Mouse (Mus musculus) retina, adult 2 months (tissue): ENCODE results near the gene Hs2st1.

Experiments used
- DNase-seq: peaks from one replicate; pipeline ENCODE4 v3.0.0-alpha.2; 2012; ENCODE audit warnings: low read depth, low spot score

Gene Hs2st1

GRCm38 (mm10) chr3:144437871-144438398 lies 132.0 kb downstream of the Hs2st1 start:
- no peak for DNase-seq

GRCm38 (mm10) chr3:144436076-144436475 lies 133.9 kb downstream of the Hs2st1 start:
- no peak for DNase-seq

GRCm38 (mm10) chr3:144435281-144435680 lies 134.7 kb downstream of the Hs2st1 start:
- DNase-seq, result no peak

- no peak for DNase-seq
Measured at GRCm38 (mm10) chr3:144434276-144434675, 135.7 kb downstream of the Hs2st1 start.

DNA sequence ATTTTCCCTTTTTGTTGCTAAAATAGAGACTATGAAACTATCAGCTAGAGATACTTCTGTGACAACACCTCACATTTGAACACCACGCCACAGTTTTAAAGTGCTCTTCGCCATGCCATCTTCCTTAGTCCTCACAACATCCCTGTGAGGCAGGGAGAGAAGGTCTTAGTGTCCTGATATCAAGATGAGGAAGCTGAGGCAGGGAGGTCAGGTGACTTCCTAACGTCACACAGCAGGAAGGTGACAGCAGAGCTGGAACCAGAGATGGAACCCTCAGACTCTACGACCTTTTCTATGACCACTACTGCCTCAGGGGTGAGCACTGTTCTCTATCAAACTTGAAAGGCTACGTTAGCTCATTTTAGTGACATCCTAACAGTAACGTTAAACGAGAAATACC lies 136.9 kb downstream of the Hs2st1 start:
- no peak for DNase-seq

GRCm38 (mm10) chr3:144432143-144432577 lies 137.8 kb downstream of the Hs2st1 start:
- DNase-seq, result no peak

- DNase-seq, result no peak
Measured at GRCm38 (mm10) chr3:144428514-144429431, 141.2 kb downstream of the Hs2st1 start.

- DNase-seq, result no peak
Measured at GRCm38 (mm10) chr3:144425041-144425448, 144.9 kb downstream of the Hs2st1 start.

DNA sequence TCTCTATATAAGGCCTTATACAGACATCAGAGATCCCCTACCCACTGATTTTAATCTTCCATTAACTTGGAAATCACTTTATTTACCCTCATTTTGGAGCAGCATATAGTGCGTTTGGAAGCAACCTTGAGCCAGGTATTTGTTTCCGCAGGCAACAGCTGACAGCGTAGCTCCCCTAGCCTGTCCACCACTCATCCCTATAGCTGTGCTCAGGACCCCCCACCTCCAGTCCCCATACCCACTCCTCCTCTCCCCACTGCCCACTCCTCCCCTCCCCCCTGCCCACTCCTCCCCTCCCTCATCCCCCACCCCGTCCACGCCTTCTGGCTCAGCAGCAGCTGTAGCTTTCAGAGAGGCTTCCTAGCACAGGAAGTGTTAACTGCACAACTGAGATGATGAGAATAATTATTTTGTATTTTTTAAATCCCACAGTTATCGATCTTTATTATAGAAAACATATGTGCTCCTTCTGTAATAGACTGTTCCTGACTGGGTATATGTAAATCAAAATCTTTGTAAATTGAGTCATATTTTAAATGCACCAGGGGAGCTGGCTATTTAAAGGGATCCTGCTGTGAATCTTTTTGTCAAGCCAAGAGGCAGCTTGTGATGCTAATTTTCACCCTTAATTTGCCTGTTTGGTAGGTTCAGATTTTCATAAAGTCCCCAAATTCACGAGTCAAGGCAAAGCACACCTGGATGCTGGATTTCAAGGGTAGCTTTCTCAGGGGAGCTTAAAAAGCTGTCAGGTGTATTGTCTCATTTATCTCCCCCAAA lies 148.4 kb downstream of the Hs2st1 start:
- no peak for DNase-seq

- DNase-seq, result no peak
Measured at GRCm38 (mm10) chr3:144413821-144414220, 156.2 kb downstream of the Hs2st1 start.

- no peak for DNase-seq
Measured at GRCm38 (mm10) chr3:144412538-144413272, 157.3 kb downstream of the Hs2st1 start.

GRCm38 (mm10) chr3:144411650-144412278 lies 158.2 kb downstream of the Hs2st1 start:
- DNase-seq, result no peak

GRCm38 (mm10) chr3:144411051-144411542 lies 158.9 kb downstream of the Hs2st1 start:
- DNase-seq, result no peak

DNA sequence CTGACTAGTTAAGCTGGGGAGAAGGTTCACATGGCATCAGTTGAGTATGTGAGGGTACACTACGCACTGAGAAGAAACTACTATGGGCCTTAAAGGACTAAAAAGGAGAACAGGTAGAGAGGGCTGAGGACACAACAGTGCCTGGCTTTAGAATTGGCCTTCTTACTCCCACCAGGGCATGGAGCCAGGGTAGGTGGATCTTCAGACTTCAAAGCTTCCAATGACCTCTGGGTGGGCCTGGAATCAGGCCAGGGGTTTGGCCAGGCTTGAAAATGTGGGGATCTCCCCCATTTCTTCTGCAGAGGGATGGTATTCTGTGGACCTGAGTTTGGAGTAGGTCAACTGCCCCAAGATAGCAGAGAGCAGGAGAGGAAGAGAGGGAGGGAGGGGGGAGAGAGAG lies 161.0 kb downstream of the Hs2st1 start:
- DNase-seq, result no peak

GRCm38 (mm10) chr3:144405331-144405730 lies 164.7 kb downstream of the Hs2st1 start:
- no peak for DNase-seq

DNA sequence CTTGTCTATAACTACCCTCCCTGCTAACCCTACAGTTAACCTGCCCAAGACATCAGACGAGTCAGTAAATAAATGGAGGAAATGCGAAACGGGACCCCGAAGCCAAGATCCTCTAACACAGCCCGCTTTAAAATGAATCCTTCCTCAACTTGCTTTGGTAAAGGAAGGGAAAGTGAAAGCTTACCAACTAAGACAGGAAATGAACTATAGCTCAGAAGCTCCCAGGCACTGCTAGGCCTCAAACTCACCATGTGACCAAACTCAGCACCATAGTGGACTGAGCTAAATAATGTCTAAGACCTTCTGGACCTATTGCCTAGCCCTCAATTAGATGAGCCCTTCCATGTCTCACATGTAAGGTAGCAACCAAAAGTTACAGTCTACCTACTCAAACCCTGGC lies 168.7 kb downstream of the Hs2st1 start:
- DNase-seq, result no peak

DNA sequence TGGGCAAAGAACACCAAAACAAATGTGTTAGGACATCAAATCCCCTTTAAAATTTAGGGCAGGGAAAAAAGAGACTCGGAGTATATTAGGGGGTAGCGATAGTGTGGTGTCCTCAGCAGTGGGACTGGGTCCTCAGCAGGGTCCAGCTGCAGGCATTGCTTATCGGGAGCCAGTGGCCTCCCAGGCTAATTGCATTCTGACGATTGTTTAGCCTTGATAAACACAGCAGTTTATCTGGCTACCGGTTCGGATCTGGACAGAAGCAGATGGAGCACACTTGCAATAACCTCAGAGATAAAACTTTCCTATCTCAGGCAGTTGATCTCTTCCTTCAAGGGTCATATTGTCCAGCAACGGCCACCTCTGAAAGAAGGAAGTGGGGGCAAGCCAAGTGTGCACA lies 169.1 kb downstream of the Hs2st1 start:
- DNase-seq, result no peak

DNA sequence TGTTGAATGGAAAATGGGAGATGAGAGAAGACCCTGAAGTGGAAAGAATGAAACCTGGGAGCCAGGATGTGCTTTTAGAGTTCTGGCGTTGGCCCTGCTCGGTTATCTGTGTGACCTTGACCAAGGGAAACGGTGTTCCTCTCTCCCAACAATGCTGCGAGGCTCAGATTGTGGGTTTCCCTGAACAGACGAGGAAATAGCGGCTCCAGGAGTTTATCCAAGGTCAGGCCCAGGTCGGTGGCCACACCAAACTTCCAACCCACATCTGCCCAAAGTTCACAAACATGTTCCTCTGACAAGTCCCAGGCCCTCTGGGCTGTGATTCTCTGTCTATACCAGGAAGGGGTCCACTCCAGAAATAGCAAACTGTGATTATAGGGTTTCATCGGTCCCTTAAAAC lies 169.6 kb downstream of the Hs2st1 start:
- no peak for DNase-seq

DNA sequence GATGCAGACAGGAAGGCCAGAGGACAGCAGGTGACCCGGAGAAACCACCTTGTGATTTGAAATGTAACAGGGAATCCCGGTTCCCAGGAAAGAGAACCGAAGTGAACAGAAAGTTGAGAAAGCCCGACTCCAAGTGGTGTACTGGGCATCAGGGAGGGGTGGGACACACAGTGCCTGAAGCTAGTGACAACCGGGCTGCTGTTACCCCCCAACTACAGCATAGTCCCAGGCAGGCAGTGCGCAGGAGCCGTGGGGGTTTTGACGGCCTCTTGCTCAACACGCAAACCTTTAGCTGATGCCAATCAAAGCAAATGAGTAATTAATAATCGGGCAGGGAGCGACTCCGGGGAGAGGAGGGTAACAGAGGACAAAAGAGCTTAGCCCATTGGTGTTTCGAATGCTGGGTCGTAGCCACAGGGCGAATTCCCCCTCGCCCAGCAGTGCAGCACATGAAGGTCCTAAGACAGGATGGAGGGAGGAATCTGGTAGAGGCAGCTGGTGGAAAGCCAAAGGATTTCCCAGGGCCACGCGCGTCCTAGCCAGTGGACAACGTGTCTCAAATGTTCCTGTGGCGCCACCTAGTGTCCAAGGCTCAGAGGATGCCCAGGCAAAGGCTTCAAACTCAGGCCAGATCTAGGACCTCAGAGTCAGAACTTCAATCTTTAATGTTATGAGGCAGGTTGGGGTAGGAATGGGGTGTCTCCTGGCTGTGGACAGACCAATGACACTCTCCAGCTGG lies 170.5 kb downstream of the Hs2st1 start:
- peak; percentile 50 for DNase-seq

GRCm38 (mm10) chr3:144398166-144398565 lies 171.8 kb downstream of the Hs2st1 start:
- DNase-seq, result no peak
